Mouse (Mus musculus): ENCODE data around the gene N4bp2l2. TPM values are rescaled to one million over a fixed set of nuclear protein-coding genes. Genes with fewer than 3 reads are reported as not detected.

The N4bp2l2 gene
- polyA plus RNA-seq, 2 experiments: 35.0 to 57.3 TPM

GRCm38 (mm10) chr5:150600554-150601440, 65.2 kb downstream of the N4bp2l2 start:
- no peaks in the 10 kb centered on the region for H3K9me3 ChIP-seq (ENCODE audit: control insufficient read depth, low read length)
- no peaks in the 10 kb centered on the region for H3K4me1 ChIP-seq (ENCODE audit: control insufficient read depth, insufficient read depth, low read length)
- no peak overlapping the region for H3K4me3 ChIP-seq (replicated peaks; ENCODE audit: low read length)
- H3K9ac ChIP-seq (ENCODE audit: low read depth, low read length, severe bottlenecking): no peak overlapping the region
- 74% methylated on average over 20 of the region's 20 CpGs for WGBS
- no peak for TF ChIP-seq POLR2A (IDR thresholded peaks at IDR 0.05; ENCODE audit: borderline replicate concordance, extremely low read depth, insufficient read depth, insufficient read length)
- ATAC-seq (ENCODE audit: low FRiP score, low read depth) (no peak), DNase-seq (ENCODE audit: low spot score) (no peak)
- 0 out of 2 replicates have a peak, but pooled peaks cover 4% of the 10 kb centered on the region for H3K27me3 ChIP-seq (ENCODE audit: control insufficient read depth, insufficient read depth, low read length)
- no peaks in the 10 kb centered on the region for H3K36me3 ChIP-seq (ENCODE audit: control insufficient read depth, insufficient read depth, low read length)
- no peak overlapping the region for H3K4me2 ChIP-seq (replicated peaks; ENCODE audit: low read depth, low read length, severe bottlenecking)
- H3K27ac ChIP-seq (replicated peaks; ENCODE audit: low read depth, low read length): no peak overlapping the region

GRCm38 (mm10) chr5:150599301-150600294, 66.4 kb downstream of the N4bp2l2 start:
- Histone ChIP-seq H3K4me3 (replicated peaks; ENCODE audit: low read length) (no peak overlapping the region), H3K9me3 (ENCODE audit: control insufficient read depth, low read length) (no peaks in the 10 kb centered on the region), H3K36me3 (ENCODE audit: control insufficient read depth, insufficient read depth, low read length) (no peaks in the 10 kb centered on the region), H3K9ac (ENCODE audit: low read depth, low read length, severe bottlenecking) (no peak overlapping the region), H3K4me1 (ENCODE audit: control insufficient read depth, insufficient read depth, low read length) (peaks cover 3% of the 10 kb centered on the region; the same call in 1 of the 2 replicates), H3K27ac (replicated peaks; ENCODE audit: low read depth, low read length) (no peak overlapping the region), H3K27me3 (ENCODE audit: control insufficient read depth, insufficient read depth, low read length) (peaks cover 9% of the 10 kb centered on the region; the same call in 1 of the 2 replicates), H3K4me2 (replicated peaks; ENCODE audit: low read depth, low read length, severe bottlenecking) (no peak overlapping the region)
- WGBS: 67% methylated on average over 13 of the region's 13 CpGs
- no peak for TF ChIP-seq POLR2A (IDR thresholded peaks at IDR 0.05; ENCODE audit: borderline replicate concordance, extremely low read depth, insufficient read depth, insufficient read length)
- ATAC-seq (ENCODE audit: low FRiP score, low read depth): no peak
- DNase-seq (ENCODE audit: low spot score): no peak

GRCm38 (mm10) chr5:150598202-150599119, 67.5 kb downstream of the N4bp2l2 start:
- 59% methylated on average over 21 of the region's 21 CpGs for WGBS

GRCm38 (mm10) chr5:150597088-150597487, 68.9 kb downstream of the N4bp2l2 start, which contains the start of gene N4bp2l1:
TSS of gene N4bp2l1 (minus strand) at chr5:150597188.
- Histone ChIP-seq H3K27ac (replicated peaks; ENCODE audit: low read depth, low read length) (no peak within 1 kb of the TSS), H3K9ac (ENCODE audit: low read depth, low read length, severe bottlenecking) (no peak within 1 kb of the TSS), H3K4me2 (replicated peaks; ENCODE audit: low read depth, low read length, severe bottlenecking) (no peak within 1 kb of the TSS), H3K9me3 (ENCODE audit: control insufficient read depth, low read length) (no peaks in the 10 kb centered on the region), H3K4me1 (ENCODE audit: control insufficient read depth, insufficient read depth, low read length) (peaks cover 7% of the 10 kb centered on the region; the same call in 1 of the 2 replicates), H3K27me3 (ENCODE audit: control insufficient read depth, insufficient read depth, low read length) (peaks cover 18% of the 10 kb centered on the region; the same call in 1 of the 2 replicates), H3K4me3 (replicated peaks; ENCODE audit: low read length) (no peak within 1 kb of the TSS), H3K36me3 (ENCODE audit: control insufficient read depth, insufficient read depth, low read length) (no peaks in the 10 kb centered on the region)
- DNase-seq (ENCODE audit: low spot score) (no peak), ATAC-seq (ENCODE audit: low FRiP score, low read depth) (no peak)
- WGBS: 67% methylated on average over 7 of the region's 7 CpGs
- TF ChIP-seq POLR2A (IDR thresholded peaks at IDR 0.05; ENCODE audit: borderline replicate concordance, extremely low read depth, insufficient read depth, insufficient read length): no peak

More at GRCm38 (mm10) chr5:150598202-150599119, 67.5 kb downstream of the N4bp2l2 start:
- Histone ChIP-seq H3K36me3 (ENCODE audit: control insufficient read depth, insufficient read depth, low read length) (no peaks in the 10 kb centered on the region), H3K9ac (ENCODE audit: low read depth, low read length, severe bottlenecking) (no peak overlapping the region), H3K27me3 (ENCODE audit: control insufficient read depth, insufficient read depth, low read length) (peaks cover 12% of the 10 kb centered on the region; the same call in 1 of the 2 replicates), H3K4me2 (replicated peaks; ENCODE audit: low read depth, low read length, severe bottlenecking) (no peak overlapping the region), H3K4me3 (replicated peaks; ENCODE audit: low read length) (no peak overlapping the region), H3K27ac (replicated peaks; ENCODE audit: low read depth, low read length) (no peak overlapping the region), H3K4me1 (ENCODE audit: control insufficient read depth, insufficient read depth, low read length) (peaks cover 3% of the 10 kb centered on the region; the same call in 1 of the 2 replicates), H3K9me3 (ENCODE audit: control insufficient read depth, low read length) (no peaks in the 10 kb centered on the region)
- no peak for DNase-seq (ENCODE audit: low spot score)
- TF ChIP-seq POLR2A (IDR thresholded peaks at IDR 0.05; ENCODE audit: borderline replicate concordance, extremely low read depth, insufficient read depth, insufficient read length): no peak
- no peak for ATAC-seq (ENCODE audit: low FRiP score, low read depth)

All from limb, embryonic 14.5 days (tissue).